Mouse (Mus musculus) lung, adult 2 months (tissue): ENCODE measurements around the gene Cbr2.

Experiments
- CTCF ChIP-seq: fragments of 200-500 bp; IDR thresholded peaks from 2 replicates; pipeline ENCODE4 v1.5.1; 2011; ENCODE audit warnings: mild to moderate bottlenecking, low read length, control low read depth; ENCODE audit not compliant: insufficient read depth
- POLR2A ChIP-seq: fragments of 200-500 bp; IDR thresholded peaks from 2 replicates; pipeline ENCODE4 v1.6.1; 2011; ENCODE audit warnings: low read depth, mild to moderate bottlenecking, control low read depth, low read length, borderline replicate concordance; ENCODE audit errors: extremely low read depth

- TF ChIP-seq POLR2A = no peak
- TF ChIP-seq CTCF = no peak
Observed at GRCm38 (mm10) chr11:120693461-120693860, 38.5 kb downstream of the Cbr2 start.
